Mouse (Mus musculus) thymus, adult 2 months (tissue): ENCODE measurements around the gene Cers1.

Source experiments
- CTCF ChIP-seq: fragments of 200-500 bp; IDR thresholded peaks from 2 replicates; pipeline ENCODE4 v1.5.1; 2012; ENCODE audit warnings: mild to moderate bottlenecking, control low read depth, low read length, moderate library complexity, borderline replicate concordance; ENCODE audit not compliant: control insufficient read depth, poor library complexity, insufficient read depth; ENCODE audit errors: extremely low read depth
- POLR2A ChIP-seq: fragments of 200-500 bp; IDR thresholded peaks from 2 replicates; pipeline ENCODE4 v1.6.1; 2012; ENCODE audit warnings: mild to moderate bottlenecking, low read length, control low read depth, moderate library complexity; ENCODE audit not compliant: control insufficient read depth, poor library complexity, insufficient read depth; ENCODE audit errors: extremely low read depth

GRCm38 (mm10) chr8:70340659-70341058 lies 25.1 kb downstream of the Cers1 start:
- TF ChIP-seq POLR2A (no peak), CTCF (no peak)
